Mouse (Mus musculus): ENCODE data around the gene Pvr.

GRCm38 (mm10) chr7:19962423-19962822 is 41.5 kb upstream of the Pvr start:
- TF ChIP-seq CTCF (IDR thresholded peaks at IDR 0.05; ENCODE audit: borderline replicate concordance, control insufficient read depth, extremely low read depth, insufficient read depth, low read length, poor library complexity) (no peak), POLR2A (IDR thresholded peaks at IDR 0.05; ENCODE audit: control insufficient read depth, extremely low read depth, insufficient read depth, low read length, poor library complexity) (no peak)
